Mouse (Mus musculus) G1E (cell line): ENCODE results near the gene Fbxo39. TPM values are rescaled to one million over a fixed set of nuclear protein-coding genes. Genes with fewer than 3 reads are reported as not detected.

Source experiments
- ATAC-seq: 2 replicates; pipeline ENCODE4 v1.8.0; 2016; ENCODE audit warnings: mild to moderate bottlenecking; ENCODE audit not compliant: insufficient number of reproducible peaks, poor library complexity, low FRiP score, severe bottlenecking; ENCODE audit errors: extremely low read depth
- DNase-seq: peaks from one replicate; pipeline ENCODE4 v3.0.0; 2012; ENCODE audit warnings: low spot score
- H3K27me3 ChIP-seq: 2 replicates; pipeline ENCODE4 v1.6.1; 2012; ENCODE audit warnings: mild to moderate bottlenecking, low read length, inconsistent platforms; ENCODE audit not compliant: insufficient read depth
- H3K36me3 ChIP-seq: replicated peaks from 2 replicates; pipeline ENCODE3; 2012; ENCODE audit warnings: mild to moderate bottlenecking, inconsistent platforms
- H3K4me1 ChIP-seq: 2 replicates; pipeline ENCODE4 v1.6.1; 2012; ENCODE audit warnings: low read depth, low read length, inconsistent platforms, mixed read lengths; ENCODE audit not compliant: insufficient read depth
- H3K4me3 ChIP-seq: 2 replicates; pipeline ENCODE4 v1.5.1; 2012; ENCODE audit warnings: low read depth, mild to moderate bottlenecking, inconsistent platforms, low read length, moderate library complexity, mixed read lengths
- H3K9me3 ChIP-seq: replicated peaks from 2 replicates; pipeline ENCODE4 v1.6.1; 2012; ENCODE audit warnings: inconsistent platforms
- CTCF ChIP-seq: IDR thresholded peaks from 2 replicates; pipeline ENCODE4 v1.5.1; 2012; ENCODE audit warnings: low read depth, low read length, inconsistent platforms, mixed read lengths
- GATA1 ChIP-seq: IDR thresholded peaks from 2 replicates; pipeline ENCODE4 v1.6.1; 2012; ENCODE audit warnings: borderline replicate concordance, low read length, inconsistent platforms, mixed read lengths
- GATA2 ChIP-seq: IDR thresholded peaks from 2 replicates; pipeline ENCODE4 v1.6.1; 2012; ENCODE audit warnings: low read depth, low read length, inconsistent platforms, borderline replicate concordance
- POLR2AphosphoS5 ChIP-seq: IDR thresholded peaks from 2 replicates; pipeline ENCODE4 v1.6.1; 2012; ENCODE audit warnings: low read depth, low read length, inconsistent platforms; ENCODE audit not compliant: insufficient replicate concordance
- TAL1 ChIP-seq: conservative IDR thresholded peaks from 2 replicates; pipeline ENCODE4 v1.6.1; 2012; ENCODE audit warnings: low read depth, low read length, inconsistent platforms, mixed read lengths
- polyA plus RNA-seq: library from polyadenylated mRNA; stranded (reverse); fragments of >175 nt; gene quantifications from 2 replicates; pipeline ENCODE4 v1.2.3, GENCODE M21; 2012
- total RNA-seq, 2 experiments: library from RNA; stranded (forward) in 1 of 2; stranded (reverse) in 1 of 2; fragments of 200-1000 nt in 1 of 2; fragments of >200 nt in 1 of 2; fragmentation: Nextera tagmentation in 1 of 2; gene quantifications; 2 replicates each; pipeline ENCODE4 v1.2.3; 2014 to 2017

Fbxo39 gene
- total and polyA plus RNA-seq, 3 experiments, result 0.05 TPM; not detected in 2

DNA sequence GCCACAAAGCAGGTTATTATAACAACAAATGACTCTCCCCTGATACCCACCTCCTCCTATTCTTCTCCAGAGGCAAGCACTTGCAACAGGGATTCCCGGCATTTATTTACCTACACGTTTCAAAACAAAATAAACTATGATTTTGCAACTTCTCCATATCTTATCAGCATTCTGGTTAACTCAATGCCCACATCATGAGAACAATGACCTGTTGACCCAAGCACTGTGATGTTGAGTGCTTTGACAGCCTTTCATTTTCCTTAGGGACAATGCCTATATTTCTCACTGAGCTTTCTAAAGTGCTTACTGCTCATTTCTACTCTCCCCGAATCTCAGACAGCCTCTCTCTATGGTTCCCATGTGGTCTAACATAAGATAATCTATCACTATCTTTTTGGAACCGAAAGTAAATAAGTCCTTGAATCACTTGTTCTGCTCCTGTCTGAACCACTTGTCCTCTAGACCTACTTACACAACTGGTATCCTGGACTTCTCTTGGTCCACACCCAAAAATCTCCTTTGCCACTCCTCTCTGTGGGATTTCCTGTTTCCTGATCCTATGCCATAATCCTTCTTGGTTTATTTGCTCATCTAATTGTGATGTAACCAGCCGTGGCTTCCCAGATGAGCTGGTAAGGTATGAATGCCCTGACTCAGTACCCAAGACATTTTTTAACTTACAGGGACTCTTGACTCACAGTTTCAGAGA is 32.9 kb upstream of the Fbxo39 start:
- no peaks in the 10 kb centered on the region for H3K4me1 ChIP-seq

DNA sequence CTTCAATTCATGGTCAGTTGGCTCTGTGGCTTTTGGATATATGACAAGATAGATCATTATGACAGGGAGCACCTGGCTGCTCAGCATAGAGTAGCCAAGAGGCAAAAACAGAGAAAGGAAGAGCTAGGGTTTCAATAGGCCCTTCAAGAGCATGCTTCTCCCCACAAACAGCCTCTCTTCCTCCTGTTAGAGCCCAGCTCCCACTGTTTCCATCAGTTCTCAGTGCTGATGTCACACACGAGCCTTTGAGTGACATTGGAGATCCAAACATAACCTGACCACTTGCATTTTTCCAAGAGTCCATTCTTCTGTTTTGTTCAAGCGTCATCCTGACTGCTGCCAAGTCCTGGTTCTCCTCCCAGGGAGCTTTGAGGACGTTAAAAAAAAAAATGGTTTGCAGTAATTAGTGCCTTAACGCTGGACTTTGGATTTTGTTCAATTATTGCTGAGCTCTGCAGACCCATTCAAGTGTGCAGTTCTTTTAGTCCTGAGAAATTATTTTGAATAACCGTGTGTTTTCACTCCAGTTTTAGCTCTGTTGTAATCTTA is 32.3 kb upstream of the Fbxo39 start:
- Histone ChIP-seq H3K36me3 (no peaks in the 10 kb centered on the region), H3K9me3 (no peaks in the 10 kb centered on the region), H3K27me3 (peaks cover 7% of the 10 kb centered on the region), H3K4me1 (no peaks in the 10 kb centered on the region), H3K4me3 (no peak overlapping the region)
- DNase-seq (no peak), ATAC-seq (no peak)
- TF ChIP-seq POLR2AphosphoS5, result no peak
- TF ChIP-seq GATA2, result no peak
- no peak for TF ChIP-seq TAL1
- TF ChIP-seq CTCF, result no peak
- TF ChIP-seq GATA1, result no peak

More for the DNA sequence above, 32.9 kb upstream of the Fbxo39 start:
- DNase-seq, result no peak
- Histone ChIP-seq H3K9me3 (no peaks in the 10 kb centered on the region), H3K36me3 (no peaks in the 10 kb centered on the region), H3K4me3 (no peak overlapping the region), H3K27me3 (peaks cover 7% of the 10 kb centered on the region)
- no peak for ATAC-seq
- TF ChIP-seq CTCF (no peak), GATA2 (no peak), TAL1 (no peak), GATA1 (no peak), POLR2AphosphoS5 (no peak)

DNA sequence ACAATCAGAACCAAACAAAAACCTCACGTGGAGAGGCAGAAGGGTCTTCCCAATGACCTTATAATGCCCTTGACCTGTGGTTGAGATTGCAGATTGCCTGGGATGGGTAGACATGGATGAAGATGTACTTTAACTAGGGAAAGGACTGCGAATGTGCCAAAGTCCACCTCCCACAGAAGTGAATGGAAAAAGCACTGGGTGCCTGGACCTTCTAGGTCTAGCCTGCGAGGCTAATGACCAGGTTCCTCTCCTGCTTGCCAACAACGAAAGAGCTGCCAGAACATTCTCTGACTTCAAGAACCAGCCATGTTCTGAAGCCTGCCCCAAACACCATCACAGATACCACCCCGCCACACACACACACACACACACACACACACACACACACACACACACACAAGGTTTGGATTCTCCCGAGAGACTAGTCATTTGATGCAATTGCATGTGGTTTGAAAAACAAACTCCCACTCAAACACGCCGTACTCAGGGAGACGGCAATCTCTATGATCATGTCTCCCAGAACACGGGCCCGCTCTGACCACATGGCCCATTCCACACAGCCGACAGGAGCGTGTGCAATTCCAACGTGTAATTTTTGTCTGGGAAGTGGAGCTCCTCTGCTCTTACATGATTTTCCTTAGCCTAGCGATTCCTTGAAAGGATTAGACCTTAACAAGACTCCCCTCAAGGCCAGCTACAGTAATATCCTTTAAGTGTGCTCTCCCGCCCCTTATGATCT is 30.6 kb upstream of the Fbxo39 start:
- Histone ChIP-seq H3K27me3 (peaks cover 7% of the 10 kb centered on the region), H3K9me3 (no peaks in the 10 kb centered on the region), H3K4me1 (no peaks in the 10 kb centered on the region), H3K4me3 (no peak overlapping the region), H3K36me3 (no peaks in the 10 kb centered on the region)
- no peak for TF ChIP-seq POLR2AphosphoS5
- no peak for TF ChIP-seq GATA2
- DNase-seq, result no peak
- no peak for ATAC-seq

DNA sequence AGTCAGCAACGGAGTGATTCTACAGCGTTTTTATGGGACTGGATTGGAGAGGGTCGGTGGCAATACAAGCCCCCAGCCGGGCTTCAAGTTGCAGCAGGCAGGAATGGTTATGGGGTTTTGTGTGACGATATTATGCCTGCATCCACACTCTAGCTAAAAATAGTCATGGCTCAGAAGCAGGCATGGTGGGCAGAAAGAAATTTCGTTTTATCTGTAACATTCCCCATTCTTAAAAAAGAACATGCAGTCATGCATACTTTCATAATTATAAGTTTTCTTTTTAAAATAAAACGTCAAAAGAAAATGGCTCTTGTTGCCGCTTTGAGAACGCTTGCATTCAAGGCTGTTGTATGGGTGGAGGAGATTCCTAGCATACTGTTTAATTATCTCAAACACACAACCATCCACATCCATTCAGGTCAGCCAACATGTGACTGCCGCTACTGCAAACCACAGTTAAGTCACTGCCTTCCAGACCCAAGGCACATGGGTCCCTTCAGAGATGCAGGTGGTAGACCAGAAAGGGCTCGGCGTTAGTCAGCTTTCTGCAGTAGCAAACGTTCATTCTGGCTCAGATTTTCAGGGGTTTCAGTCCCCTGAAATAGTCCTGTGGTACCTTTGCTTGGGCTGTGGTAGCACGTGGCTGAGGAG is 29.6 kb upstream of the Fbxo39 start:
- no peak overlapping the region for H3K4me3 ChIP-seq
- TF ChIP-seq POLR2AphosphoS5 (no peak), CTCF (no peak), TAL1 (no peak), GATA1 (no peak), GATA2 (no peak)
- H3K27me3 ChIP-seq, result peaks cover 7% of the 10 kb centered on the region
- DNase-seq (no peak), ATAC-seq (no peak)
- no peaks in the 10 kb centered on the region for H3K4me1 ChIP-seq
- no peaks in the 10 kb centered on the region for H3K36me3 ChIP-seq
- H3K9me3 ChIP-seq, result no peaks in the 10 kb centered on the region

DNA sequence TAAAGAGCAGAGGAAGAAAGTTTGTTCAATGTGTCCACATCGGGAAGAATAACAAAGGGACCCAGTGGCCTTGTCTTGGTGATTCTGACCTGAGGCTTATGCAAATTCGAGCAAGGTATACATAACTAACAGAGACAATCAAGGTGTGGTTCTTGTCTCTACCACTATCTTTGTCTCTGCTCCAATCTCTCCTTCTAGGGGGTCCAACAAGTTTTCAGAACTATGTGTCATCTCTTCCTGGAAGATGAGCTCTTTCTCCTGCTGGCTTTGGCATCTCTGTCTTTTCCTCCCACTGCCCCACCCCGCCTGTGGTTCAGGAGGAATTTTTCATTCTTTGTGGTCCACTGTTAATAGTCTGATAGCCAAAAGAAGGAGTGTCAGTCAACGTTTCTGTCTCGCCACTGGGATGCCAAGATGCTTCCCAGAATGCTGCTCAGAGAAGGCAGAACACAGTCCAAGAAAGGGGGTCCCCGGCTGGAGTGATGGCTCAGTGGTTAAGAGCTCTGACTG is 28.2 kb upstream of the Fbxo39 start:
- no peaks in the 10 kb centered on the region for H3K36me3 ChIP-seq
- no peaks in the 10 kb centered on the region for H3K4me1 ChIP-seq
- DNase-seq (no peak), ATAC-seq (no peak)
- TF ChIP-seq GATA2, result no peak
- TF ChIP-seq TAL1, result no peak
- TF ChIP-seq GATA1, result no peak
- no peak for TF ChIP-seq POLR2AphosphoS5
- TF ChIP-seq CTCF, result no peak
- H3K27me3 ChIP-seq, result peaks cover 4% of the 10 kb centered on the region; the same call in 1 of the 2 replicates
- H3K9me3 ChIP-seq, result no peaks in the 10 kb centered on the region
- H3K4me3 ChIP-seq, result no peak overlapping the region

DNA sequence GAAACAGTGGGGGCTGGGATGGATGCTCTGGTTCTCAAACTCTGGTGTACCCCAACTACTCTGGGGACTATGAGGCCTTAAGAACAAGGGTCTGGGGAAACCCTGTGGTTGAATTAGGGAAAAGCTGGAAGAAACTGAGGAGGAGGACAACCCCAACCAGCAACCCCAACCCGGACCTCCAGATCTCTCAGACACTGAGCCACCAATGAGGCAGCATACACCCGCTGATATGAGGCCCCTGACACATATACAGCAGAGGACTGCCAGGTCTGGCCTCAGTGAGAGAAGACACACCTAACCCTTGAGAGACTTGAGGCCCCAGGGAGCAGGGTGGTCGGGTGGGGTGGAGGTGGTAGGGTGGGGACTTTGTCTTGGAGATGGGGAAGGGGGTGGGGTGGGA is 27.6 kb upstream of the Fbxo39 start:
- Histone ChIP-seq H3K9me3 (no peaks in the 10 kb centered on the region), H3K36me3 (no peaks in the 10 kb centered on the region), H3K4me3 (no peak overlapping the region), H3K4me1 (no peaks in the 10 kb centered on the region), H3K27me3 (peaks cover 3% of the 10 kb centered on the region; the same call in 1 of the 2 replicates)
- DNase-seq (no peak), ATAC-seq (no peak)
- no peak for TF ChIP-seq GATA2
- no peak for TF ChIP-seq TAL1
- no peak for TF ChIP-seq CTCF
- no peak for TF ChIP-seq GATA1
- TF ChIP-seq POLR2AphosphoS5, result no peak
